In genomic region chr16:44545153-44545552, GRCm38 (mm10) we compare ENCODE assay signal across 15 mouse cellular contexts. TPM values are rescaled to one million over a fixed set of nuclear protein-coding genes. Genes with fewer than 3 reads are reported as not detected.
A peak's percentile ranks its signal among the peaks of the same experiment; 100 is the strongest.
DNase-seq lines count a peak whose midpoint lies in the region; ATAC-seq lines count a peak whose summit lies in the region.
"Had no signal": no experiment of that assay in that cellular context is flagged by ENCODE, and none has a peak within 500 bp of the region (broad histone marks: within the 10 kb centered on the region; RNA-seq: fewer than 3 reads in every experiment).

No protein-coding gene starts in this region.

- 44% methylated on average over 7 of the region's 7 CpGs for WGBS in heart, embryonic 10.5 days
- WGBS in embryonic facial prominence, embryonic 11.5 days: 25% methylated on average over 7 of the region's 7 CpGs
- WGBS in hindbrain, embryonic 15.5 days: 20% methylated on average over 7 of the region's 7 CpGs
- 20% methylated on average over 7 of the region's 7 CpGs for WGBS in midbrain, embryonic 16.5 days
- 60% methylated on average over 7 of the region's 7 CpGs for WGBS in liver, embryonic 11.5 days

- no peak overlapping the region for H3K9ac ChIP-seq in embryonic facial prominence, embryonic 11.5 days (replicated peaks; ENCODE audit: low read length)
- no peak overlapping the region for H3K9ac ChIP-seq in hindbrain, embryonic 15.5 days
- 0 out of 2 replicates have a peak overlapping the region, but pooled peaks have one; percentile 30 for H3K9ac ChIP-seq in midbrain, embryonic 16.5 days (ENCODE audit: low read depth, low read length)
- no peak overlapping the region for H3K9ac ChIP-seq in liver, embryonic 11.5 days (ENCODE audit: low read depth, low read length)
- H3K9ac ChIP-seq: heart, embryonic 13.5 days; liver, embryonic 15.5 days had no signal

- no peak overlapping the region for H3K4me2 ChIP-seq in embryonic facial prominence, embryonic 11.5 days (ENCODE audit: low read depth, low read length)
- peak overlapping the region; percentile 29; the same call in 1 of the 2 replicates for H3K4me2 ChIP-seq in hindbrain, embryonic 15.5 days
- peak overlapping the region; percentile 17; the same call in 1 of the 2 replicates for H3K4me2 ChIP-seq in midbrain, embryonic 16.5 days (ENCODE audit: low read length)
- no peak overlapping the region for H3K4me2 ChIP-seq in liver, embryonic 11.5 days
- H3K4me2 ChIP-seq: heart, embryonic 13.5 days; liver, embryonic 15.5 days had no signal

- H3K9me3 ChIP-seq in heart, embryonic 10.5 days: no peaks in the 10 kb centered on the region
- H3K9me3 ChIP-seq in embryonic facial prominence, embryonic 11.5 days (replicated peaks; ENCODE audit: control insufficient read depth, low read length): no peaks in the 10 kb centered on the region
- no peaks in the 10 kb centered on the region for H3K9me3 ChIP-seq in hindbrain, embryonic 15.5 days
- no peaks in the 10 kb centered on the region for H3K9me3 ChIP-seq in midbrain, embryonic 16.5 days (replicated peaks; ENCODE audit: control insufficient read depth, low read length, poor library complexity, severe bottlenecking)
- H3K9me3 ChIP-seq in liver, embryonic 11.5 days (ENCODE audit: control insufficient read depth, low read length): no peaks in the 10 kb centered on the region
- H3K9me3 ChIP-seq: heart, embryonic 13.5 days; liver, embryonic 15.5 days had no signal

- no peak overlapping the region for H3K4me3 ChIP-seq in heart, embryonic 10.5 days
- no peak overlapping the region for H3K4me3 ChIP-seq in embryonic facial prominence, embryonic 11.5 days (ENCODE audit: low read depth, low read length)
- H3K4me3 ChIP-seq in hindbrain, embryonic 15.5 days: no peak overlapping the region
- H3K4me3 ChIP-seq in midbrain, embryonic 16.5 days (ENCODE audit: low read depth, low read length): no peak overlapping the region
- no peak overlapping the region for H3K4me3 ChIP-seq in liver, embryonic 11.5 days (ENCODE audit: low read depth, low read length)
- H3K4me3 ChIP-seq: gastrocnemius, adult 2 months; heart, embryonic 13.5 days; liver, embryonic 15.5 days had no signal

- DNase-seq in heart, adult 11 months: peak; percentile 83
- no peak for DNase-seq in heart, embryonic 10.5 days (ENCODE audit: low spot score)
- DNase-seq in embryonic facial prominence, embryonic 11.5 days (ENCODE audit: low spot score): peak; percentile 74
- no peak for DNase-seq in adrenal gland, adult 2 months
- DNase-seq in liver, embryonic 11.5 days (ENCODE audit: low spot score): no peak
- DNase-seq: gastrocnemius, adult 2 months; kidney, postnatal 10 days; layer of hippocampus, adult 9-11 months had no signal

- no peak overlapping the region for H3K27ac ChIP-seq in heart, embryonic 10.5 days
- H3K27ac ChIP-seq in embryonic facial prominence, embryonic 11.5 days (replicated peaks; ENCODE audit: low read depth, low read length): 0 out of 2 replicates have a peak overlapping the region, but pooled peaks have one; percentile 16
- no peak overlapping the region for H3K27ac ChIP-seq in hindbrain, embryonic 15.5 days (replicated peaks)
- peak overlapping the region; percentile 53 for H3K27ac ChIP-seq in midbrain, embryonic 16.5 days (ENCODE audit: low read length)
- no peak overlapping the region for H3K27ac ChIP-seq in liver, embryonic 11.5 days (ENCODE audit: low read depth, low read length)
- H3K27ac ChIP-seq: gastrocnemius, adult 2 months; heart, embryonic 13.5 days; liver, embryonic 15.5 days had no signal

- no peak for ATAC-seq in embryonic facial prominence, embryonic 11.5 days (replicated peaks; ENCODE audit: insufficient number of reproducible peaks, low FRiP score, low TSS enrichment, low read depth)
- no peak for ATAC-seq in hindbrain, embryonic 15.5 days (ENCODE audit: low FRiP score, low read depth)
- no peak; the same call in 1 of the 2 replicates for ATAC-seq in midbrain, embryonic 16.5 days
- no peak for ATAC-seq in liver, embryonic 11.5 days (replicated peaks; ENCODE audit: low FRiP score)
- ATAC-seq: activated CD4-positive, CD25-positive, alpha-beta regulatory T cell, adult 4 months had no signal

- H3K27me3 ChIP-seq in heart, embryonic 10.5 days (ENCODE audit: insufficient read depth, poor library complexity, severe bottlenecking): no peaks in the 10 kb centered on the region
- no peaks in the 10 kb centered on the region for H3K27me3 ChIP-seq in embryonic facial prominence, embryonic 11.5 days (ENCODE audit: control insufficient read depth, insufficient read depth, low read length)
- H3K27me3 ChIP-seq in hindbrain, embryonic 15.5 days: no peaks in the 10 kb centered on the region
- H3K27me3 ChIP-seq in midbrain, embryonic 16.5 days (ENCODE audit: control insufficient read depth, insufficient read depth, low read depth, low read length): no peaks in the 10 kb centered on the region
- H3K27me3 ChIP-seq in liver, embryonic 11.5 days (replicated peaks; ENCODE audit: control insufficient read depth, insufficient read depth, low read length): no peaks in the 10 kb centered on the region
- H3K27me3 ChIP-seq: heart, embryonic 13.5 days; liver, embryonic 15.5 days had no signal

- 0 out of 2 replicates have a peak, but pooled peaks cover 3% of the 10 kb centered on the region for H3K36me3 ChIP-seq in heart, embryonic 10.5 days
- no peaks in the 10 kb centered on the region for H3K36me3 ChIP-seq in embryonic facial prominence, embryonic 11.5 days (replicated peaks; ENCODE audit: control insufficient read depth, insufficient read depth, low read depth, low read length)
- no peaks in the 10 kb centered on the region for H3K36me3 ChIP-seq in hindbrain, embryonic 15.5 days
- no peaks in the 10 kb centered on the region for H3K36me3 ChIP-seq in midbrain, embryonic 16.5 days (ENCODE audit: control insufficient read depth, insufficient read depth, low read length)
- no peaks in the 10 kb centered on the region for H3K36me3 ChIP-seq in liver, embryonic 11.5 days (ENCODE audit: control insufficient read depth, insufficient read depth, low read length)
- H3K36me3 ChIP-seq: liver, embryonic 15.5 days had no signal

- H3K4me1 ChIP-seq in heart, embryonic 10.5 days: peaks cover 56% of the 10 kb centered on the region
- peaks cover 3% of the 10 kb centered on the region; the same call in 1 of the 2 replicates for H3K4me1 ChIP-seq in embryonic facial prominence, embryonic 11.5 days (ENCODE audit: control insufficient read depth, insufficient read depth, low read length)
- H3K4me1 ChIP-seq in hindbrain, embryonic 15.5 days (replicated peaks): peaks cover 50% of the 10 kb centered on the region
- H3K4me1 ChIP-seq in midbrain, embryonic 16.5 days (ENCODE audit: control insufficient read depth, insufficient read depth, low read length): peaks cover 45% of the 10 kb centered on the region
- no peaks in the 10 kb centered on the region; the same call in 1 of the 2 replicates for H3K4me1 ChIP-seq in liver, embryonic 11.5 days (replicated peaks; ENCODE audit: control insufficient read depth, insufficient read depth, low read length)
- H3K4me1 ChIP-seq: liver, embryonic 15.5 days had no signal

RNA-seq across cellular contexts. Expression of gene Boc, which starts 13.5 kb away (rescaled TPM):
- polyA plus RNA-seq in heart, embryonic 10.5 days (2016; fragmentation: Nextera tagmentation; extraction: Ambion mirVana): 5.4 and 8.7 TPM in 2 replicates
- polyA plus RNA-seq in embryonic facial prominence, embryonic 11.5 days (2014; fragmentation: Nextera tagmentation; extraction: Ambion mirVana): 19.5 and 20.7 TPM in 2 replicates
- 15.8 and 19.4 TPM in 2 replicates for polyA plus RNA-seq in hindbrain, embryonic 15.5 days (2015; fragmentation: Nextera tagmentation; extraction: Ambion mirVana)
- polyA plus RNA-seq in midbrain, embryonic 16.5 days (2015; fragmentation: Nextera tagmentation; extraction: Ambion mirVana): 7.3 and 10.5 TPM in 2 replicates
- 10 to 100 TPM; 46.3 to 52.1 TPM for total RNA-seq in adrenal gland, adult 2 months (2021)
- polyA plus RNA-seq in adrenal gland, adult 2 months (2012; rRNA removed): 73.4 and 94.6 TPM in 2 replicates
- 3.6 and 4.7 TPM in 2 replicates for polyA plus RNA-seq in liver, embryonic 11.5 days (2014; fragmentation: Nextera tagmentation; extraction: Ambion mirVana)
- total RNA-seq: common myeloid progenitor, adult 5-6 weeks; MEL had no signal

Comparison
In these comparisons a context has a peak if more than half of its experiments do, and no peak if none do; other contexts are left out.
1. DNase-seq: peak in heart, adult 11 months (single experiment) and embryonic facial prominence, embryonic 11.5 days (single experiment); none in heart, embryonic 10.5 days (single experiment), adrenal gland, adult 2 months (single experiment) and liver, embryonic 11.5 days (single experiment).
2. H3K27ac ChIP-seq: peak in embryonic facial prominence, embryonic 11.5 days (single experiment) and midbrain, embryonic 16.5 days (single experiment); none in heart, embryonic 10.5 days (single experiment), hindbrain, embryonic 15.5 days (single experiment) and liver, embryonic 11.5 days (single experiment).
3. H3K4me2 ChIP-seq: peak in hindbrain, embryonic 15.5 days (single experiment) and midbrain, embryonic 16.5 days (single experiment); none in embryonic facial prominence, embryonic 11.5 days (single experiment) and liver, embryonic 11.5 days (single experiment).